Mouse (Mus musculus): ENCODE results near the gene 6030408B16Rik. TPM values are rescaled to one million over a fixed set of nuclear protein-coding genes. Genes with fewer than 3 reads are reported as not detected.

Gene 6030408B16Rik
- polyA plus RNA-seq, 1 experiment = 0.41 TPM

GRCm38 (mm10) chr15:101300128-101300527 lies 7.1 kb downstream of the 6030408B16Rik start:
- DNase-seq (ENCODE audit: low read depth) = no peak
- TF ChIP-seq CTCF (IDR thresholded peaks at IDR 0.05; ENCODE audit: borderline replicate concordance, extremely low read depth, insufficient read depth, insufficient read length) (no peak), POLR2A (IDR thresholded peaks at IDR 0.05; ENCODE audit: borderline replicate concordance, extremely low read depth, insufficient read depth, insufficient read length, poor library complexity, severe bottlenecking) (no peak)

DNA sequence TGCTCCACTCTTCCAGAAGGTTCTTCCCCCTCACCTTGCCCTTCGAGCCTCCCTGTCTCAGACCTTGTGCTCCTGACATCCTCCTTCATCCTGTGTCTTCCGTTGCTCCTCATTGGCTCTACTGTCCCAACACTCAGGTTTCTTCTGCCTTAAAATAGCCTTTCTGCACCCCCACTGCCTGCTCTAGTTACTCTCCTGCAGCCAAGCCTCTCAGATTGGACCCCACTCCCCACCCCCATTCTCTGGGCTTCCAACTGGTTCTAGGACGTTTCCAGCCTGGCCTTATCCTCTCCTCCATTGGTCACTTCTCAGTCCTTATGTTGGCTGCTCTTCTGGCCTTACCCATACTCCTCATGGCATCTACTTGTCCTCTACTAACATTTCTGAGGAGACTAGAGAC lies 9.2 kb downstream of the 6030408B16Rik start:
- no peak for DNase-seq (ENCODE audit: low read depth)
- TF ChIP-seq CTCF (IDR thresholded peaks at IDR 0.05; ENCODE audit: borderline replicate concordance, extremely low read depth, insufficient read depth, insufficient read length) (no peak), POLR2A (IDR thresholded peaks at IDR 0.05; ENCODE audit: borderline replicate concordance, extremely low read depth, insufficient read depth, insufficient read length, poor library complexity, severe bottlenecking) (no peak)

- no peak for DNase-seq (ENCODE audit: low read depth)
- TF ChIP-seq POLR2A (IDR thresholded peaks at IDR 0.05; ENCODE audit: borderline replicate concordance, extremely low read depth, insufficient read depth, insufficient read length, poor library complexity, severe bottlenecking) (no peak), CTCF (IDR thresholded peaks at IDR 0.05; ENCODE audit: borderline replicate concordance, extremely low read depth, insufficient read depth, insufficient read length) (no peak)
These were observed 10.8 kb downstream of the 6030408B16Rik start for GRCm38 (mm10) chr15:101303830-101304229.

- DNase-seq (ENCODE audit: low read depth) = no peak
- no peak for TF ChIP-seq CTCF (IDR thresholded peaks at IDR 0.05; ENCODE audit: borderline replicate concordance, extremely low read depth, insufficient read depth, insufficient read length)
- TF ChIP-seq POLR2A (IDR thresholded peaks at IDR 0.05; ENCODE audit: borderline replicate concordance, extremely low read depth, insufficient read depth, insufficient read length, poor library complexity, severe bottlenecking) = no peak
These were observed 13.4 kb downstream of the 6030408B16Rik start for GRCm38 (mm10) chr15:101306459-101306858.

- TF ChIP-seq POLR2A (IDR thresholded peaks at IDR 0.05; ENCODE audit: borderline replicate concordance, extremely low read depth, insufficient read depth, insufficient read length, poor library complexity, severe bottlenecking) = no peak
- TF ChIP-seq CTCF (IDR thresholded peaks at IDR 0.05; ENCODE audit: borderline replicate concordance, extremely low read depth, insufficient read depth, insufficient read length) = no peak
These were observed 15.7 kb downstream of the 6030408B16Rik start for GRCm38 (mm10) chr15:101308440-101309348.

DNA sequence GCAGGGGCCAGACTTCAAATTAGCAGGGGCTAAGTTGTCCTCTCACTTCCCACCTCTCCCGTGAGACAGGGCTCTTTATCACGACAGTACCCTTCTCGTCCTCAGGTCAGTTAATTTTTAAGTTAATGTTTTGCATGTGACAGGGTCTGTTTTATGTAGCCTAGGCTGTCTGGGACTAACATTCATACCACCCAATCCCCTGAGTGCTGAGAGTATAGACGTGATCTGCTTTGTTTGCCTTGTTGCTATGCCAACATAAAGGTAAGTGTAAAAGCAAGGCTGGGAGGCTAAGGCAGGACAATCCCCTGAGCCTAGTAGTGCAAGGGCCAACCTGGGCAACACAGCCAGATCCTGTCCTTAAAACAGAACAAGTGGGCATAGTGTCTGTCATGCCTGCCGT lies 16.5 kb downstream of the 6030408B16Rik start:
- TF ChIP-seq CTCF (IDR thresholded peaks at IDR 0.05; ENCODE audit: borderline replicate concordance, extremely low read depth, insufficient read depth, insufficient read length) = no peak
- no peak for TF ChIP-seq POLR2A (IDR thresholded peaks at IDR 0.05; ENCODE audit: borderline replicate concordance, extremely low read depth, insufficient read depth, insufficient read length, poor library complexity, severe bottlenecking)
- no peak for DNase-seq (ENCODE audit: low read depth)

More at GRCm38 (mm10) chr15:101308440-101309348, 15.7 kb downstream of the 6030408B16Rik start:
- peak; percentile 12 for DNase-seq (ENCODE audit: low read depth)

- peak; percentile 19 for DNase-seq (ENCODE audit: low read depth)
- TF ChIP-seq CTCF (IDR thresholded peaks at IDR 0.05; ENCODE audit: borderline replicate concordance, extremely low read depth, insufficient read depth, insufficient read length) = no peak
- TF ChIP-seq POLR2A (IDR thresholded peaks at IDR 0.05; ENCODE audit: borderline replicate concordance, extremely low read depth, insufficient read depth, insufficient read length, poor library complexity, severe bottlenecking) = no peak
These were observed 18.2 kb downstream of the 6030408B16Rik start for GRCm38 (mm10) chr15:101311087-101311770.

GRCm38 (mm10) chr15:101312006-101312405 lies 19.0 kb downstream of the 6030408B16Rik start:
- no peak for TF ChIP-seq POLR2A (IDR thresholded peaks at IDR 0.05; ENCODE audit: borderline replicate concordance, extremely low read depth, insufficient read depth, insufficient read length, poor library complexity, severe bottlenecking)
- no peak for TF ChIP-seq CTCF (IDR thresholded peaks at IDR 0.05; ENCODE audit: borderline replicate concordance, extremely low read depth, insufficient read depth, insufficient read length)
- no peak for DNase-seq (ENCODE audit: low read depth)

- DNase-seq (ENCODE audit: low read depth) = no peak
- no peak for TF ChIP-seq CTCF (IDR thresholded peaks at IDR 0.05; ENCODE audit: borderline replicate concordance, extremely low read depth, insufficient read depth, insufficient read length)
These were observed 22.4 kb downstream of the 6030408B16Rik start for GRCm38 (mm10) chr15:101315378-101315777.

DNA sequence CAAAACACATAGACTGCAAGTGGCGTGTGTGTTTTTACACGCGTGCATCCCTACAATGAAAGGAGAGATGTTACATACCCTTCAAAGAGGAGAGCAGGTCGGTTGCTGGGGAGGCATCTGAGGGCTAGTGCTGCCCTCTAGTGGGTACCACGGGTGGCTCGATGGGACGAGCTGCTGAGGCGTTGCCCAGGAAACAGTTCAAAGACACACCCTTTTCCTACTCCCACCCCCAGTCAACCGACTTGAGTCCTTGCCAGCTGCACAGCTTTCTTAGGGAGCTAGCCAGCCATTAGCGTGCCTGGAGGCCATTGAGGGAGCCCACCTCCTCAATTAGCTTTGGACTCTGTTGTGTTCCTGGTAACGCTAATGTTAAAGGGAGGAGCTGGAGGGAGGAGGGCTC lies 22.8 kb downstream of the 6030408B16Rik start:
- DNase-seq (ENCODE audit: low read depth) = peak; percentile 97
- TF ChIP-seq CTCF (IDR thresholded peaks at IDR 0.05; ENCODE audit: borderline replicate concordance, extremely low read depth, insufficient read depth, insufficient read length) (peak; percentile 91), POLR2A (IDR thresholded peaks at IDR 0.05; ENCODE audit: borderline replicate concordance, extremely low read depth, insufficient read depth, insufficient read length, poor library complexity, severe bottlenecking) (no peak)

GRCm38 (mm10) chr15:101316279-101316912 lies 23.4 kb downstream of the 6030408B16Rik start:
- no peak for TF ChIP-seq CTCF (IDR thresholded peaks at IDR 0.05; ENCODE audit: borderline replicate concordance, extremely low read depth, insufficient read depth, insufficient read length)
- no peak for TF ChIP-seq POLR2A (IDR thresholded peaks at IDR 0.05; ENCODE audit: borderline replicate concordance, extremely low read depth, insufficient read depth, insufficient read length, poor library complexity, severe bottlenecking)
- DNase-seq (ENCODE audit: low read depth) = no peak

Measured in brain, embryonic 14.5 days (tissue).